Mouse (Mus musculus) heart, postnatal 0 days (tissue): ENCODE data around the gene Lin28b. TPM values are rescaled to one million over a fixed set of nuclear protein-coding genes. Genes with fewer than 3 reads are reported as not detected.
A peak's percentile ranks its signal among the peaks of the same experiment; 100 is the strongest.

Source experiments
- ATAC-seq: fragments of 200-750 bp; cut with Nextera tagmentation; 2 replicates; pipeline ENCODE4 v1.8.0; 2017; ENCODE audit warnings: low read depth, moderate number of reproducible peaks, moderate library complexity; ENCODE audit not compliant: insufficient read depth
- DNase-seq: peaks from one replicate; pipeline ENCODE4 v3.0.0-alpha.2; 2016; ENCODE audit warnings: low spot score
- H3K27ac ChIP-seq: fragments of 300-500 bp; sonication (generic); 2 replicates; pipeline ENCODE4 v1.5.1; 2014; ENCODE audit warnings: low read depth, mild to moderate bottlenecking
- H3K27me3 ChIP-seq: fragments of 300-500 bp; sonication (generic); 2 replicates; pipeline ENCODE4 v1.6.1; 2014; ENCODE audit warnings: low read length, mixed read lengths; ENCODE audit not compliant: control insufficient read depth, insufficient read depth
- H3K36me3 ChIP-seq: fragments of 300-500 bp; sonication (generic); replicated peaks from 2 replicates; pipeline ENCODE4 v1.6.1; 2014; ENCODE audit warnings: low read length, mixed read lengths; ENCODE audit not compliant: control insufficient read depth, insufficient read depth
- H3K4me1 ChIP-seq: fragments of 300-500 bp; sonication (generic); 2 replicates; pipeline ENCODE4 v1.6.1; 2014; ENCODE audit warnings: antibody characterized with exemption; ENCODE audit not compliant: control insufficient read depth, insufficient read depth
- H3K4me2 ChIP-seq: fragments of 300-500 bp; sonication (generic); 2 replicates; pipeline ENCODE4 v1.6.1; 2014; ENCODE audit warnings: low read depth, mild to moderate bottlenecking, low read length, moderate library complexity
- H3K4me3 ChIP-seq: fragments of 300-500 bp; sonication (generic); 2 replicates; pipeline ENCODE4 v1.5.1; 2014; ENCODE audit warnings: low read depth, low read length
- H3K9ac ChIP-seq: fragments of 300-500 bp; sonication (generic); replicated peaks from 2 replicates; pipeline ENCODE4 v1.6.1; 2014; ENCODE audit warnings: low read depth, low read length, mixed read lengths
- H3K9me3 ChIP-seq: fragments of 300-500 bp; sonication (generic); replicated peaks from 2 replicates; pipeline ENCODE4 v1.6.1; 2016; ENCODE audit warnings: low read length; ENCODE audit not compliant: control insufficient read depth
- CTCF ChIP-seq: IDR thresholded peaks from 2 replicates; pipeline ENCODE4 v1.5.1; 2016; ENCODE audit warnings: antibody characterized with exemption, control low read depth, low read depth
- EP300 ChIP-seq: IDR thresholded peaks from 2 replicates; pipeline ENCODE4 v1.6.1; 2016; ENCODE audit warnings: antibody characterized with exemption, low read depth
- WGBS: fragments of 180-500 bp; shearing (Covaris S2); extraction: QIAGEN DNeasy Blood & Tissue Kit; methylation state at CpG from one replicate; pipeline ENCODE4 v1.1.7; 2014; 5-methylcytosine and 5-hydroxymethylcytosine counted together
- polyA plus RNA-seq: library from polyadenylated mRNA; unstranded; fragments of >200 nt; fragmentation: Nextera tagmentation; extraction: Ambion mirVana; gene quantifications from 2 replicates; pipeline ENCODE4 v1.2.1, GENCODE M21; 2015
- total RNA-seq: library from RNA; depleted of rRNA; stranded (reverse); fragments of >200 nt; gene quantifications from 2 replicates; pipeline ENCODE4 v1.2.3, GENCODE M21; 2014; ENCODE audit warnings: low replicate concordance

The Lin28b gene
- total and polyA plus RNA-seq, 2 experiments from 2014 or later, result 0.23 to 1.3 TPM

- no peak for TF ChIP-seq EP300
- 71% methylated on average over 3 of the region's 3 CpGs for WGBS
- Histone ChIP-seq H3K4me3 (no peak overlapping the region), H3K27ac (no peak overlapping the region), H3K4me1 (no peaks in the 10 kb centered on the region), H3K4me2 (no peak overlapping the region), H3K36me3 (no peaks in the 10 kb centered on the region), H3K9ac (no peak overlapping the region), H3K27me3 (no peaks in the 10 kb centered on the region), H3K9me3 (no peaks in the 10 kb centered on the region)
- no peak for DNase-seq
- no peak for ATAC-seq
Measured at GRCm38 (mm10) chr10:45378269-45378668, 107.9 kb downstream of the Lin28b start.

- TF ChIP-seq CTCF (peak; percentile 92), EP300 (no peak)
- no peaks in the 10 kb centered on the region for H3K9me3 ChIP-seq
- no peak overlapping the region for H3K27ac ChIP-seq
- H3K4me3 ChIP-seq, result no peak overlapping the region
- H3K9ac ChIP-seq, result no peak overlapping the region
- H3K4me1 ChIP-seq, result no peaks in the 10 kb centered on the region
- 45% methylated on average over 4 of the region's 4 CpGs for WGBS
- ATAC-seq, result peak; percentile 60; the same call in 1 of the 2 replicates
- H3K27me3 ChIP-seq, result no peaks in the 10 kb centered on the region
- peaks cover 19% of the 10 kb centered on the region for H3K36me3 ChIP-seq
- peak; percentile 63 for DNase-seq
- no peak overlapping the region for H3K4me2 ChIP-seq
Measured at GRCm38 (mm10) chr10:45372994-45373692, 113.1 kb downstream of the Lin28b start.

GRCm38 (mm10) chr10:45370545-45370944 is 115.7 kb downstream of the Lin28b start:
- DNase-seq (no peak), ATAC-seq (no peak)
- Histone ChIP-seq H3K9me3 (no peaks in the 10 kb centered on the region), H3K27me3 (no peaks in the 10 kb centered on the region), H3K27ac (no peak overlapping the region), H3K36me3 (peaks cover 43% of the 10 kb centered on the region), H3K4me1 (no peaks in the 10 kb centered on the region), H3K4me2 (no peak overlapping the region), H3K9ac (no peak overlapping the region), H3K4me3 (no peak overlapping the region)
- TF ChIP-seq EP300 (no peak), CTCF (no peak)
- 92% methylated on average over 2 of the region's 2 CpGs for WGBS

GRCm38 (mm10) chr10:45369639-45370038 is 116.6 kb downstream of the Lin28b start:
- 47% methylated on average over 3 of the region's 3 CpGs for WGBS
- ATAC-seq (no peak), DNase-seq (no peak)
- Histone ChIP-seq H3K9me3 (no peaks in the 10 kb centered on the region), H3K27ac (no peak overlapping the region), H3K4me1 (no peaks in the 10 kb centered on the region), H3K27me3 (no peaks in the 10 kb centered on the region), H3K4me2 (no peak overlapping the region), H3K36me3 (peaks cover 43% of the 10 kb centered on the region), H3K4me3 (no peak overlapping the region), H3K9ac (no peak overlapping the region)
- no peak for TF ChIP-seq EP300
- no peak for TF ChIP-seq CTCF

- Histone ChIP-seq H3K4me3 (no peak overlapping the region), H3K4me2 (no peak overlapping the region), H3K9me3 (no peaks in the 10 kb centered on the region), H3K36me3 (peaks cover 43% of the 10 kb centered on the region), H3K4me1 (peaks cover 16% of the 10 kb centered on the region), H3K9ac (no peak overlapping the region), H3K27ac (no peak overlapping the region), H3K27me3 (no peaks in the 10 kb centered on the region)
- peak; percentile 23 for TF ChIP-seq CTCF
- no peak for TF ChIP-seq EP300
- ATAC-seq, result no peak
- WGBS, result 84% methylated on average over 17 of the region's 17 CpGs
- DNase-seq, result no peak
Measured at GRCm38 (mm10) chr10:45366987-45367705, 119.0 kb downstream of the Lin28b start.
